Mouse (Mus musculus) kidney, adult 11 months (tissue): ENCODE results near the gene Gp1bb.
A peak's percentile ranks its signal among the peaks of the same experiment; 100 is the strongest.

ENCODE experiments used
- DNase-seq: peaks from one replicate; pipeline ENCODE4 v3.0.0; 2022

Gene Gp1bb

DNA sequence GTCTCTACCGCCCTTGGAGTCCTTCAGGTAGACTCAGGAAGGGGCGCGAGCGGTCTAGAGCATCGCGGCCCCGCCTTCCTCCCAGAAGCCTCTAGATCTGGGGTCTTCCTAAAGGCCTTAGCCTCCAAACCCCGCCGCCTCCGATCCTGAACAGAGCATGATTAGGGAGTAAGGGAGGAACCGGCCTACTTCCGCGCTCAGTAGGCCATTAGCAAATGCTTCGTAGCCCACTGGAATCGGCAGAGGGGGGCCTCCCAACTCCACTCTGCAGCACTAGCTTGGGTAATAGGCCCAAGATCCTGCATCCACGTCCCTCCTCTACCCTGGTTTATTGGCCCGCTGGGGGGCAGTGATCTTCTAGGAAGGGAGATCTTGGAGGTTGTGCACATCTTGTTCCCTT lies at the start of gene Gp1bb:
Gene Gp1bb (minus strand): TSS at position 385 of the 400 bp plus-strand sequence.
- no peak for DNase-seq

DNA sequence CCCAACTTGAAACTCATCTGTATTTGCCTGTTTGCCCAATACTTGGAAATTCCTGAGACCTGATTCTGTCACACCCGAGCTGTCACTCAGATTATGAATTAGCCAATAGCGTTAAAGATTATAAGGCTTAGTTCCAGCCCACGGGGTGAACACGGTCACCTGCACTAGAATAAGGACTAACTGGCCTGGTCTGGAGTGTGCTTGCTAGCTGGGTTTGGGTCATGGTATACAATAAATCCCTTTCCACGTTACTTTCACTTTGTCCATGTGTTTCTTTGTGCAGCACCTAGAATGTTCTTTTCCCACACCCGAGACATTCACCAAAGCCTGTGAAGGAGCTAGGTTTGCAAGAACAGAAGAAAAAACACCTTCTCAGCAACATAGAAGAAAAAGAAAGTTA lies 47.7 kb upstream of the Gp1bb start:
- DNase-seq: no peak

GRCm38 (mm10) chr16:18658597-18658996 lies 36.4 kb upstream of the Gp1bb start:
- DNase-seq: no peak

GRCm38 (mm10) chr16:18655372-18656098 lies 33.3 kb upstream of the Gp1bb start:
- DNase-seq: no peak

DNA sequence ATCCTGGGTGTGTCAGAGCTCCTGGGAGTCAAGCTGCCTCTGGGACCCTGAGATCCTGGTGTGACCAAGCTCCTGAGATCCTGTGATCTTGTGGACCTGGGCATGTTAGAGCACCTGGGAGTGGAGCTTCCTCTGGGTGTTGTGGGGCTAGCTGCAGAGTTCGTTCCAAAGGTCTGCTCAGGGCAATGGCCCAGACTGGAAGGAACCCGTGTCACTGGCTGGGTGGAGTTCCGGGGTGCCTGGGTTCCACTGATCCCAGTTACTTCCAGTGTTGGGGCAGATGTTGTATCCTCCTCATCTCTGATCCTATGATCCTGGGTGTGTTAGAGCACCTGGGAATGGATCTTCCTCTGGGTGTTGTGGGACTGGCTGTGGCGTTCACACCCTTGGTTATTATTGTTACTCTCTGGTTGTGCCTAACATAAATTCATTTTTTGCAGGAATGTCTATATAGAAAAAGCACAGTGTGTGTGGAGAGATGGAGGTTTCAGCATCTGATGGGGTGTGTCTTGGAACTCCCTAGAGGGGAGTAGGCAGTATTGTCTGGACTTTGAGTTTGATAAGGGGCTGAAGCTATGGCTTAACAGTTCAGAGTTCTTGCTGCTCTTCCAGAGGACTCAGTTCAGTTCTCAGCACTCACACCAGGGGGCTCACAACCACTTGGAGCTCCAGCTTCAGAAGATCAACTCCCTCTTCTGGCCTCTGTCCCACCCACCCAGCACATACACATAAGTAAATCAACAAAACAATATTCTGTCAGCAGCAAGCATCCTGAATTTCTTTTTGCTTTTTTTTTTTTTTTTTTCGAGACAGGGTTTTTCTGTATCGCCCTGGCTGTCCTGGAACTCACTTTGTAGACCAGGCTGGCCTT lies 31.3 kb upstream of the Gp1bb start:
- no peak for DNase-seq

DNA sequence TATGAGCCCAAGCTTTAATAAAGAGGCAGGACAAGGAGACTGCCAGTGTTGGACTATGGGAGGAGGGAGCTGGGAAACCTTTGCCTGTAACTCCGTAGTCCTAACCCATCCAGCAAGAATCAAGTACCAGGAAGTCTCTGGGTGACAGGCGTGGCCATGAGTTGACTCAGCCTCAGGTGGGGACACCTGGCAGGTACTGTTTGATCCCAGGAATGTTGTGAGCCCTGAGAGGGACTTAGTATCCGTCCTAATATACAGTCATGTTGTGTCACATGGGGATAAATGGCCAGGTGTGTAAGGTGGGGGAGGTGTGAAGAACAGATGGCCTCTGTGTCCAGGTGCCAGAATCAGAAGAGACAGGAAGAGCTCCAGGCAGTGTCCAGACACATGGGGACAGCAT lies 26.9 kb upstream of the Gp1bb start:
- no peak for DNase-seq

GRCm38 (mm10) chr16:18645329-18645728 lies 23.1 kb upstream of the Gp1bb start:
- DNase-seq: no peak

GRCm38 (mm10) chr16:18644485-18644884 lies 22.3 kb upstream of the Gp1bb start:
- no peak for DNase-seq

- no peak for DNase-seq
Observed at GRCm38 (mm10) chr16:18643406-18643998, 21.3 kb upstream of the Gp1bb start.

DNA sequence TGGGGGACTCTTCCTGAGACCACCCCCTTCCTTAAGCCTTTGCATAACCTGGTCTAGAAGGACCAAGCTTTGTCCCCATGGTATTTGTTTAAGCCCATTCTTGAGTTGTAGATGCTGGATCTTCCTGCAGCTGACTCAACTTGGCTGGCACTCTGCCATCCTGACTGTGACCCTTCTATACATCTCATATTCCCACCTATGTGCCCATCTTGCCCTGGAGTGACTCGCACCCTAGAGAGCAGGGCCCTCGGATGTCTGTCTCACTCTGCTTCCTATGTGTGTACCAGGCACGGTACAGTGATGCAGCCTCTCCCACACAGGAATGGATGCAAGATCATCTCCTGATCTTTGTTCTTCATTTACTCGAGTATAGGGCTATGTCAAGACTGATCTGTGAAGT lies 20.7 kb upstream of the Gp1bb start:
- no peak for DNase-seq

DNA sequence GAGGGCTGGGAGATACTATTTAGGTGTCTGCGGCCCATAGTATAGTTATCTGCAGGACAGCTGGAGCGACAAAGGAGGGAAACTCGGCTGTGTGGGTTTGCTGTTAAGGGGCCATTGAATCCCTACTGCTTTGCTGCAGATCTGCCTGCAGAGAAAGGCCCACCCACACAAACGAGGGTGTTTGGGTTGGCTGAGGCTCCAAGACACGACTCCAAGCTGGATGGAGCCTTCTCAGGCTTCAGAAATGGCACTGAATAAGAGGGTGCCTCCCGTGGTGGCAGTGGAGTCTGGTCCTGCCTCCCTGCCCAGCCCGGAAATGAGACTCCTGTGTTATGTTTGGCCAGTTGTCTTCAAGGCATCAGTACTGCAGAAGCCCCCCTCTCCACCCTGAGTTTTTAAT lies 20.1 kb upstream of the Gp1bb start:
- no peak for DNase-seq

- no peak for DNase-seq
Observed at GRCm38 (mm10) chr16:18639382-18639929, 17.3 kb upstream of the Gp1bb start.

DNA sequence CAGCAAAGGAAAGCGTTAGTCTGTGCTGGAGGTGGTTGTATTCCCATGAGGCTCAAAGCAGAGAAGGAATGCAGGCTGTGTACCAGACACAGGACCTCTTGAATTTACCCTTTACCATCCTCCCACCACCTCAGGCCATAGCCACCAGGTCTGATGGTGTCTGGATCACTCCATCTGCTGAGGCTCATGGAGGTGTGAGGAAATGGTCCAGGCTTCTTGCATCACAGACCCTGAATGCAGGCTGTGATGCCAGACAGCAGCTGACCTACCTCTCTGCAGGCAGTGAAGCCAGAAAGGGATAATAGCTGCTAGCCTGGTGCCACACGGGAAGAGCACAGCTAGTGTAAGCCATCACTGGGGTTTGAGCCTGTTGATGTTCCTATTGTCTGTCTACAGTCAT lies 16.2 kb upstream of the Gp1bb start:
- DNase-seq: no peak

GRCm38 (mm10) chr16:18636804-18637203 lies 14.6 kb upstream of the Gp1bb start:
- no peak for DNase-seq

DNA sequence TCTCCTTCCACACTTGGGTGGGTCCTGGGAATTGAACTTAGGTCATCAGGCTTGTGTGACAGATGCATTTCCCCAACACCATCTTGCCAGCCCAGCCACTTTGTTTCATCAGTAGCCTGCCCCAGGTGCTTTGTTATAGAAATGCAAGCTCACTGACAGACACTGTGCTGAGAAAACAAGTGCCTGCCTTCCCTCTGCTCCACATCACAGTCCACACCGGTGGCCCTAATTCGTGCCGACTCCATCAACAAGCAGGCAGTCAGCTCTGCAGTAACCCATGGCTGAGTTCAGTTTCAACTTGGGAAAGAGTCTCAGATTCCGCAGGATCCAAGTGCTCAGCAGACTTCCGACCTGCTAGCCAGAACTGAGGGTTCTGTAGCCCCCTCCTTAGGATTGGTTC lies 14.2 kb upstream of the Gp1bb start:
- DNase-seq: no peak

DNA sequence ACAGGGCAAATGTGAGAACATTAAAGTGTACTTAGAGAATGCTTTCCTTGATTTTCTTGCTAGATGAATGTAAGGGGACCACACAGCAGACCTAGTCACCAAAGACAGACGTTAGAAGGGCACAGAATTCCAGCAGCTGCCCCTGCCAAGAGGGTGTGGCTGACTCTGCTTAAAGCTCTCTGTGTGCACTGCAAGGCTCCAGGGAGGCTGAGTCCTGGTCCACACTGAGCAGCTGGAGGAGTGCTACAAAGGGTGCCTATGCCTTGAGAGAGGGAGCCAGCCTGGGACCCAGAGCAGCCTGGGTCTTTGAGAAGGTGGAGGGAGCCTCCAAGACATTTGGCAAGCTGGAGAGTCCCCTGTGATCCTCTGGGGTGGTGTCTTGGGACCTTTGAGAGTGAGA lies 11.1 kb upstream of the Gp1bb start:
- no peak for DNase-seq

DNA sequence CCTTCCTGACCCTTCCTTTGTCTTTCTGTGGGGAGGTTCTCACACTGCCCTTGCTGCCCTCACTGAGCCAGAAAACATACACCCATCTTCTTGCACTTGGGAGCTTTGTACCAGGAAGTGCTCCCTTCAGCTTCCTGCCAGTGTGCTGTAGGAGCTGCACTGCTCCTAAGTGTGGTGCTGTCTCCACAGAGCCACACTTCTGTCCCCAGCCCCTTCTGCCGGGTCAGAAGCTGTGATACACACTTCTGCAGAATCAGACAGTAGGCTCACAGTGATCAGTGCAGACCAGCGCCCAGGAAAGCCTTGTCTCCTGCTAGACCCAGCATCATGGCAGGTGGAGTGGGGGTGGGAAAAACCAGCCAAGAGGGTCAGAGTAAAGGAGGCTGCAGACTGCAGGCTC lies 10.6 kb upstream of the Gp1bb start:
- DNase-seq: no peak

DNA sequence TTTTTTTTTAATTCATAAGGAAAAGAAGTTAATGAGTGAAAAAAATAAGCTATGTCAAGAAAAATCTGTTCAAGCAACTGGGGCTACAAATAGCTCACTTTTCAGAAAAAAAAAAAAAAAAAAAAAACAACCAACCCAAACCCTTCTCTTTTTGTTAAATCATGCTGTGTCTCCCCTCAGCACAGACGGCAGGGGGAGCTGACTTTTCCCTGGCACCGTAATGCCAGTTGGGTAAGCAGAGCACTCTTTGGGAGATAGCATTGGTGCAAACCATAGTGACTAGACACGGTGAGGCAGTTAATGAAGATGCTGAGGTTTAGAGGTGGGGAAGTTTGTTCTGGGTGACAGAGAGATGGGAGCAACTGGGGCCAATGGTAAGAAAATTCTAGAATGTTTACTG lies 9.9 kb upstream of the Gp1bb start:
- no peak for DNase-seq

DNA sequence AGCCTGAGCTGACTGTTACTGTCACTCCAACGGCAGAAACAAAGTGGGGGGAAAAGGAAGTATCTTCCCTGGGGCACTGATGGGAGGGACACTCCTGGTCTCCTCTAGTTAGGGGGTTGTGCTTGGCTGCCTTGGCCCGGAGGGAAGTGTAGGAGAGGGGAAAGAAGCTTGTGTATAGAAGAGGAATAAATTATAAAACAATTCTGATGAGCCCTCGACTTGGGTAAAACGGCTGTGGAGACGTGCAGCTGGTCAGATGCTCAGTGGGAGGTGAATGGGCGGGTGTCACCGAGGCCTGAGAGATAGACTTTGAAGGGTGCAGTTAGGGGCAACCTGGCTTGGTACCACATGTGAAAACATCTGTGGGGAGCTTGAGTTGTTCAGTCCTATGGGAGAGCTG lies 8.9 kb upstream of the Gp1bb start:
- no peak for DNase-seq

DNA sequence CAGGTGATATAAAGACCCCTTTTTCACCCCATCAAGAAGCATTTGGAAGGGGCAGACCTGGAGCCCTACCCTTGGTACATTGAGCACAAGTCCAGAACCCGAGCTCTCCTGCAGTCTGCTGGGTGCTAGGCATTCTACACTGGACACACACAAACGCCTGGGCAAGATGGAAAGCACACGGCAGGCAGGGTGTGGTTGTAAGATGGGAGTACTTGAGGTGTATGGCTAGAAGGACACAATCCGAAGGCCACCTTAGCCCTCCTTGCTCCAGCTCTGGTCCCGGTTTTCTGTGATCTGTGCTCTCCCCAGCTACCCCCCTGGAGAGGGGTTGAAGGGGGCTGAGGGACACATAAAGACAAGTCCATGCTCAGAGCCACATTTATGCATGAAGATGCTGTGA lies 8.1 kb upstream of the Gp1bb start:
- no peak for DNase-seq

DNA sequence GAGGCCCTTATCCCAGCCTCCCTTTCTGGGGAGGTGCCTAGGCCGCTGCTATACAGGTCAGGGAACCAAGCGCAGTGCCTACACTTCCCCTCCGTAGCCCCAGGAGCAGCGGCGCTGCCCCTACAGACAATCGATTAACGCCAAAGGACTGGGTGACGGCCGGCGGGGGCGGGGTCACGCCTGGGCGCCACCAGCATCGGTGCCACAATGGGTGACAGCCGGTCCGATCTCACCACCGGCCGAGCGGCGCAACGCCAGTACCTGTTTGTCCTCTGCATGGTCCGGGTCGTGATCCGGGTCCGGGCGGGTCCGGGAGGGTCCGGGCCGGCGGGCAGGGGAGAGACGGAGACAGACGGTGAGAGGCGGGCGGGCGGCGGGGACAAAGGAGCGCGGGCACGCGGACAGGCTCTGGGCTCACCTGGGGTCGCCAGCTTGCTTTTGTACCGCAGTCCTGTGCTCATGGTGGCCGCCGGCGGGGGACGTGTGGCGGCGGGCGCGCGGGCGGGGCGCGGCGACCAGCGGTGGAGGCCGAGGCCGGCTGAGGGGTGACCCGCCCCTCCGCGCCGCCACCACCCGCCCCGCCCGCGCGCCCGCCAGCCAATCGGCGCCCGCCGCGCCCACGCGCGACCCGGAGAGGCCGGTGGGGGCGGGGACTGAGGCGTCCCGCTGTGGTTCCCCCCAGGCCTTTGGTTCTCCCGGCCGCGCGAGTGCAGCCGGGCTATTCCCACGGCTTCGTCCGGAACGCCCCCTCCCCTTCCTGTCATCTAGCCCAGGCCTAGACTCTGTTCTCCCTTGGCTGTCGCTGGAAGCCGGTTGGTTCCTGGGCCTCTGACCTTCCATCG lies 7.4 kb upstream of the Gp1bb start, which contains the start of gene Sept5:
Gene Sept5 (minus strand): TSS at position 565 of the 842 bp plus-strand sequence.
- DNase-seq: peak; percentile 26

GRCm38 (mm10) chr16:18628948-18629340 lies 6.7 kb upstream of the Gp1bb start:
- no peak for DNase-seq
